Mouse (Mus musculus): Measurements from ENCODE around the gene Apod.

- TF ChIP-seq GATA1 (IDR thresholded peaks at IDR 0.05; ENCODE audit: borderline replicate concordance, low read length) (no peak), FLI1 (IDR thresholded peaks at IDR 0.05; ENCODE audit: low read length) (no peak)
Measured at GRCm38 (mm10) chr16:31266692-31267091, 47.9 kb downstream of the Apod start.
